Mouse (Mus musculus): ENCODE results near the gene Tmem191c. TPM values are rescaled to one million over a fixed set of nuclear protein-coding genes. Genes with fewer than 3 reads are reported as not detected.

Gene Tmem191c
- total RNA-seq, 2 experiments from 2014 or later = 8.6 to 9.3 TPM

- DNase-seq = no peak
These were observed 54.1 kb downstream of the Tmem191c start for GRCm38 (mm10) chr16:17329848-17330570.

- no peak for DNase-seq
These were observed 55.2 kb downstream of the Tmem191c start, which contains the start of gene Serpind1 for GRCm38 (mm10) chr16:17331116-17331515. Gene Serpind1 (plus strand): TSS chr16:17331371.

- DNase-seq = no peak
These were observed 56.0 kb downstream of the Tmem191c start for GRCm38 (mm10) chr16:17331855-17332254.

Other genes starting within 250 kb of the Tmem191c start
- gene Ypel1, start 206.4 kb upstream of the Tmem191c start, total RNA-seq (2021) = 1 to 10 TPM; 3.3 to 7.8 TPM
- gene Ppil2, start 164.8 kb upstream of the Tmem191c start, total RNA-seq (2021) = 10 to 100 TPM; 83.4 to 97.0 TPM
- gene 2610318N02Rik, start 150.9 kb upstream of the Tmem191c start, total RNA-seq (2021) = 1 to 10 TPM in 1 of 2 experiments, under 1 TPM in 1; 0.66 to 1.7 TPM
- 10 to 100 TPM; 28.2 to 29.8 TPM for gene Sdf2l1, start 143.7 kb upstream of the Tmem191c start, total RNA-seq (2021)
- 1 to 10 TPM; 3.7 to 6.9 TPM for gene Ydjc, start 131.5 kb upstream of the Tmem191c start, total RNA-seq (2021)
- under 1 TPM; 0.33 to 0.43 TPM for gene Ccdc116, start 128.8 kb upstream of the Tmem191c start, total RNA-seq (2021)
- 100 to 1,000 TPM; 219 to 220 TPM for gene Ube2l3, start 73.4 kb upstream of the Tmem191c start, total RNA-seq (2021)
- gene Rimbp3, start 67.5 kb upstream of the Tmem191c start, total RNA-seq (2021) = not detected
- 1 to 10 TPM; 2.9 to 3.1 TPM for gene Hic2, start 42.5 kb upstream of the Tmem191c start, total RNA-seq (2021)
- gene Serpind1, start 55.3 kb downstream of the Tmem191c start, total RNA-seq (2021) = under 1 TPM; 0.40 to 0.63 TPM
- gene Snap29, start 129.9 kb downstream of the Tmem191c start, total RNA-seq (2021) = 10 to 100 TPM; 27.3 to 30.2 TPM
- 10 to 100 TPM; 90.6 to 97.2 TPM for gene Pi4ka, start 130.2 kb downstream of the Tmem191c start, total RNA-seq (2021)
- 10 to 100 TPM; 30.4 to 38.1 TPM for gene Crkl, start 175.9 kb downstream of the Tmem191c start, total RNA-seq (2021)
- gene Aifm3, start 213.5 kb downstream of the Tmem191c start, total RNA-seq (2021) = 1 to 10 TPM; 6.5 to 8.5 TPM
- 10 to 100 TPM; 56.1 to 59.9 TPM for gene Lztr1, start 232.6 kb downstream of the Tmem191c start, total RNA-seq (2021)